In the genomic region with DNA sequence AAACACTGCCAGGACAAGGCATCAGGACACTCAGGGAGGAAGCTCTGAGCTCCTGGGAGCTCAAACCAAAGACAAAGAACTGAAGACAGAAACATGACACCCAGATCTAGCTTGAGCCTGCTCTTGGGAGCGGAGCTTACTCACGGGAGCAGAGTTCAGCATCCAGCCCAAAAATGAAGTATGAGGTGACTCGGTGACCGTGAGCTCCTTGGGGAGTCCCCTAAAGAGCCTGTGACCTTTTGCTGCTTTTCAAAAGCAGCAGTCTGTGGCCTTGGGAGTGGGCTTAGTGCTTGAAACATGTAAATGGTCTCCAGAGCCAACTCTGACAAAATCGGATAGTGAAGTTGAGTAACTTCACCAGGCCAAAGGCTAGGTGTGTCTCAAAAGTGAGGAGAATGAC, we compare ENCODE assay signal across 28 mouse cellular contexts. TPM values are rescaled to one million over a fixed set of nuclear protein-coding genes. Genes with fewer than 3 reads are reported as not detected.
A peak's percentile ranks its signal among the peaks of the same experiment; 100 is the strongest.
DNase-seq lines count a peak whose midpoint lies in the region; ATAC-seq lines count a peak whose summit lies in the region.
"Had no signal": no experiment of that assay in that cellular context is flagged by ENCODE, and none has a peak within 500 bp of the region (broad histone marks: within the 10 kb centered on the region; RNA-seq: fewer than 3 reads in every experiment).

No protein-coding gene starts in this region.

- H3K27ac ChIP-seq in brown adipose tissue, adult 24 weeks (replicated peaks; ENCODE audit: low read depth, low read length), result peak overlapping the region; percentile 96
- no peak overlapping the region for H3K27ac ChIP-seq in kidney, embryonic 15.5 days
- H3K27ac ChIP-seq: embryonic facial prominence, embryonic 12.5 days; embryonic facial prominence, embryonic 15.5 days; gastrocnemius, adult 2 months; heart, embryonic 15.5 days; hindbrain, embryonic 14.5 days; hindbrain, postnatal 0 days had no signal

- no peak overlapping the region for H3K9ac ChIP-seq in kidney, embryonic 15.5 days
- H3K9ac ChIP-seq: embryonic facial prominence, embryonic 12.5 days; embryonic facial prominence, embryonic 15.5 days; forebrain, postnatal 0 days; heart, embryonic 12.5 days; heart, embryonic 15.5 days; hindbrain, embryonic 14.5 days had no signal

- no peak overlapping the region for H3K4me2 ChIP-seq in kidney, embryonic 15.5 days
- H3K4me2 ChIP-seq: embryonic facial prominence, embryonic 12.5 days; embryonic facial prominence, embryonic 15.5 days; heart, embryonic 12.5 days; heart, embryonic 15.5 days; hindbrain, embryonic 14.5 days had no signal

- no peaks in the 10 kb centered on the region for H3K36me3 ChIP-seq in kidney, embryonic 15.5 days
- H3K36me3 ChIP-seq: embryonic facial prominence, embryonic 12.5 days; embryonic facial prominence, embryonic 15.5 days; heart, embryonic 12.5 days; heart, embryonic 15.5 days had no signal

- H3K4me3 ChIP-seq in brown adipose tissue, adult 24 weeks (ENCODE audit: insufficient read depth, low read depth, low read length), result no peak overlapping the region
- H3K4me3 ChIP-seq in kidney, embryonic 15.5 days (replicated peaks), result no peak overlapping the region
- H3K4me3 ChIP-seq: embryonic facial prominence, embryonic 12.5 days; embryonic facial prominence, embryonic 15.5 days; gastrocnemius, adult 2 months; heart, embryonic 12.5 days; heart, embryonic 15.5 days had no signal

- intact Hi-C loops in heart, postnatal 10 days (cut with DNase I), result no loop called here

- H3K4me1 ChIP-seq in brown adipose tissue, adult 24 weeks (ENCODE audit: control insufficient read depth, insufficient read depth, insufficient read length, low read length), result peaks cover 9% of the 10 kb centered on the region; the same call in 1 of the 2 replicates
- H3K4me1 ChIP-seq in kidney, embryonic 15.5 days, result 0 out of 2 replicates have a peak, but pooled peaks cover 3% of the 10 kb centered on the region
- H3K4me1 ChIP-seq: heart, embryonic 15.5 days had no signal

- ATAC-seq in kidney, embryonic 15.5 days (replicated peaks; ENCODE audit: low FRiP score), result no peak
- ATAC-seq: forebrain, embryonic 14.5 days; forebrain, postnatal 0 days; hindbrain, postnatal 0 days; inflammation-experienced regulatory T-cells, adult 6 months; intestine, embryonic 16.5 days had no signal

- DNase-seq in adrenal gland, postnatal 10 days, result peak; percentile 62
- DNase-seq in adrenal gland, adult 8-10 months, result no peak
- DNase-seq in heart, adult 11 months, result peak; percentile 61
- no peak for DNase-seq in heart, postnatal 10 days
- peak; percentile 34 for DNase-seq in ES-CJ7 (ENCODE audit: low read depth, low spot score)
- DNase-seq: B cell, adult 2 months; cerebellum, adult 11 months; cerebellum, adult 2 months; cerebellum, adult 9-11 months; cerebellum, postnatal 25 days; forebrain, postnatal 0 days; gastrocnemius, adult 2 months; gastrocnemius, postnatal 14 days; heart, adult 18-20 months; heart, postnatal 14 days; heart, postnatal 4 days; kidney, adult 18-20 months had no signal

- no peaks in the 10 kb centered on the region for H3K9me3 ChIP-seq in kidney, embryonic 15.5 days (replicated peaks)
- H3K9me3 ChIP-seq: embryonic facial prominence, embryonic 12.5 days; embryonic facial prominence, embryonic 15.5 days; heart, embryonic 12.5 days; heart, embryonic 15.5 days had no signal

- WGBS in kidney, embryonic 15.5 days, result 70% methylated on average over 5 of the region's 5 CpGs

- no peaks in the 10 kb centered on the region for H3K27me3 ChIP-seq in kidney, embryonic 15.5 days
- H3K27me3 ChIP-seq: embryonic facial prominence, embryonic 12.5 days; embryonic facial prominence, embryonic 15.5 days had no signal

RNA-seq across cellular contexts. Expression of gene Pex5, which starts 20.3 kb away (rescaled TPM):
- 100 to 1,000 TPM in 1 of 2 experiments, 10 to 100 TPM in 1; 93.1 to 104 TPM for total RNA-seq in adrenal gland, postnatal 10 days (2021)
- 10 to 100 TPM; 62.0 to 95.7 (median 82.8) TPM for total RNA-seq in adrenal gland, adult 8-10 months (2022)
- 10 to 100 TPM; 28.3 to 31.9 TPM for total RNA-seq in heart, postnatal 10 days (2021)
- polyA plus RNA-seq in brown adipose tissue, adult 24 weeks (2012; ENCODE audit: insufficient read depth, insufficient read length, missing spikeins), result 52.7 and 53.9 TPM in 2 replicates
- 40.6 and 46.4 TPM in 2 replicates for polyA plus RNA-seq in kidney, embryonic 15.5 days (2015; fragmentation: Nextera tagmentation; extraction: Ambion mirVana)

RNA-seq across cellular contexts. Expression of gene Clstn3, which starts 29.4 kb away (rescaled TPM):
- 10 to 100 TPM; 78.7 to 79.4 TPM for total RNA-seq in adrenal gland, postnatal 10 days (2021)
- 10 to 100 TPM; 55.0 to 89.1 (median 73.7) TPM for total RNA-seq in adrenal gland, adult 8-10 months (2022)
- total RNA-seq in heart, postnatal 10 days (2021), result 10 to 100 TPM in 1 of 2 experiments, 1 to 10 TPM in 1; 2.0 to 11.3 TPM
- 269 and 304 TPM in 2 replicates for polyA plus RNA-seq in brown adipose tissue, adult 24 weeks (2012; ENCODE audit: insufficient read depth, insufficient read length, missing spikeins)
- polyA plus RNA-seq in kidney, embryonic 15.5 days (2015; fragmentation: Nextera tagmentation; extraction: Ambion mirVana), result 3.9 and 5.9 TPM in 2 replicates
- polyA plus RNA-seq: inflammation-experienced regulatory T-cells, adult 6 months had no signal

RNA-seq across cellular contexts. Expression of gene C1rl, which starts 57.7 kb away (rescaled TPM):
- 10 to 100 TPM; 16.0 to 21.7 TPM for total RNA-seq in adrenal gland, postnatal 10 days (2021)
- total RNA-seq in adrenal gland, adult 8-10 months (2022), result 10 to 100 TPM; 28.1 to 44.4 (median 34.4) TPM
- total RNA-seq in heart, postnatal 10 days (2021), result 1 to 10 TPM in 1 of 2 experiments, under 1 TPM in 1; 0.84 to 1.1 TPM
- 15.6 and 18.9 TPM in 2 replicates for polyA plus RNA-seq in brown adipose tissue, adult 24 weeks (2012; ENCODE audit: insufficient read depth, insufficient read length, missing spikeins)
- polyA plus RNA-seq in kidney, embryonic 15.5 days (2015; fragmentation: Nextera tagmentation; extraction: Ambion mirVana), result 1.6 and 2.0 TPM in 2 replicates
- polyA plus RNA-seq: inflammation-experienced regulatory T-cells, adult 6 months had no signal

Comparison
In these comparisons a context has a peak if more than half of its experiments do, and no peak if none do; other contexts are left out.
1. DNase-seq: peak in adrenal gland, postnatal 10 days (single experiment), heart, adult 11 months (single experiment) and ES-CJ7 (single experiment); none in adrenal gland, adult 8-10 months (single experiment) and heart, postnatal 10 days (0 of 2).
2. RNA of gene Clstn3, which starts 29.4 kb away (total RNA-seq): 78.7 to 79.4 TPM in adrenal gland, postnatal 10 days and 55.0 to 89.1 TPM in adrenal gland, adult 8-10 months; 2.0 to 11.3 TPM in heart, postnatal 10 days; every median in the first group is over 4 times any median in the second.
3. RNA of gene C1rl, which starts 57.7 kb away (total RNA-seq): 28.1 to 44.4 TPM in adrenal gland, adult 8-10 months and 16.0 to 21.7 TPM in adrenal gland, postnatal 10 days; 0.84 to 1.1 TPM in heart, postnatal 10 days; every median in the first group is over 4 times any median in the second.